Mouse (Mus musculus) MEL (cell line): ENCODE data around the gene Ttc9. TPM values are rescaled to one million over a fixed set of nuclear protein-coding genes. Genes with fewer than 3 reads are reported as not detected.
A peak's percentile ranks its signal among the peaks of the same experiment; 100 is the strongest.

ENCODE experiments used
- DNase-seq: peaks from one replicate; pipeline ENCODE4 v3.0.0; 2011; ENCODE audit warnings: low read depth, low spot score
- H3K27ac ChIP-seq: 2 replicates; pipeline ENCODE4 v1.5.1; 2012; ENCODE audit warnings: low read depth, mild to moderate bottlenecking, control low read depth, low read length, moderate library complexity; ENCODE audit not compliant: control insufficient read depth
- H3K27me3 ChIP-seq, 2 experiments: fragments of 150-350 bp in 1 of 2; sonication (generic) in 1 of 2; 2 replicates each; pipeline ENCODE4 v1.6.1; 2012; ENCODE audit warnings: low read length in 2 of 2, mild to moderate bottlenecking in 2 of 2, improper control_type of control experiment in 1 of 2, moderate library complexity in 1 of 2; ENCODE audit not compliant: insufficient read depth in 2 of 2, control insufficient read depth in 1 of 2
- H3K36me3 ChIP-seq, 2 experiments: 2 replicates each; pipeline ENCODE4 v1.6.1; 2012 to 2014; ENCODE audit warnings: low read length in 2 of 2, improper control_type of control experiment in 1 of 2, inconsistent platforms in 1 of 2, mild to moderate bottlenecking in 1 of 2; ENCODE audit not compliant: insufficient read depth in 2 of 2, control insufficient read depth in 1 of 2
- H3K4me1 ChIP-seq, 2 experiments: fragments of 150-350 bp in 1 of 2; sonication (generic) in 1 of 2; 2 replicates each; pipeline ENCODE4 v1.6.1; 2012; ENCODE audit warnings: low read length in 2 of 2, improper control_type of control experiment in 1 of 2, mild to moderate bottlenecking in 1 of 2; ENCODE audit not compliant: insufficient read depth in 2 of 2, control insufficient read depth in 1 of 2
- H3K4me3 ChIP-seq, 2 experiments: fragments of 150-350 bp in 1 of 2; sonication (generic) in 1 of 2; 2 replicates each; pipeline ENCODE4 v1.5.1; 2012; ENCODE audit warnings: low read depth in 2 of 2, low read length in 2 of 2, mild to moderate bottlenecking in 2 of 2, moderate library complexity in 2 of 2, control low read depth in 1 of 2, improper control_type of control experiment in 1 of 2; ENCODE audit not compliant: control insufficient read depth in 1 of 2, insufficient read depth in 1 of 2
- H3K79me2 ChIP-seq: 2 replicates; pipeline ENCODE4 v1.6.1; 2012; ENCODE audit warnings: mild to moderate bottlenecking, low read length, moderate library complexity; ENCODE audit not compliant: control insufficient read depth, poor library complexity, insufficient read depth
- H3K9ac ChIP-seq: 2 replicates; pipeline ENCODE4 v1.6.1; 2012; ENCODE audit warnings: low read depth, mild to moderate bottlenecking, control low read depth, low read length, moderate library complexity; ENCODE audit not compliant: control insufficient read depth, poor library complexity, severe bottlenecking
- H3K9me3 ChIP-seq: fragments of 150-350 bp; sonication (generic); replicated peaks from 2 replicates; pipeline ENCODE4 v1.6.1; 2012; ENCODE audit warnings: mild to moderate bottlenecking, low read length, improper control_type of control experiment, moderate library complexity; ENCODE audit not compliant: insufficient read depth
- BHLHE40 ChIP-seq: IDR thresholded peaks from 2 replicates; pipeline ENCODE4 v1.6.1; 2012; ENCODE audit warnings: low read depth, mild to moderate bottlenecking, inconsistent platforms, low read length, improper control_type of control experiment, borderline replicate concordance
- CTCF ChIP-seq, 3 experiments: IDR thresholded peaks in 2 of 3; conservative IDR thresholded peaks in 1 of 3; 2 replicates each; pipeline ENCODE4 v1.5.1; 2011 to 2012; ENCODE audit warnings: low read length in 3 of 3, low read depth in 2 of 3, mild to moderate bottlenecking in 2 of 3, improper control_type of control experiment in 1 of 3, inconsistent platforms in 1 of 3, mixed read lengths in 1 of 3, moderate library complexity in 1 of 3; ENCODE audit not compliant: control insufficient read depth in 1 of 3, insufficient read depth in 1 of 3, poor library complexity in 1 of 3, severe bottlenecking in 1 of 3
- ELF1 ChIP-seq: IDR thresholded peaks from 2 replicates; pipeline ENCODE4 v1.6.1; 2014; ENCODE audit warnings: low read depth, mild to moderate bottlenecking, inconsistent platforms, low read length, improper control_type of control experiment, moderate library complexity
- ETS1 ChIP-seq: IDR thresholded peaks from 2 replicates; pipeline ENCODE4 v1.6.1; 2012; ENCODE audit warnings: low read depth, mild to moderate bottlenecking, inconsistent platforms, low read length, improper control_type of control experiment, moderate library complexity
- GABPA ChIP-seq: IDR thresholded peaks from 2 replicates; pipeline ENCODE4 v1.6.1; 2012; ENCODE audit warnings: low read depth, mild to moderate bottlenecking, inconsistent platforms, low read length, improper control_type of control experiment, moderate library complexity
- GATA1 ChIP-seq: IDR thresholded peaks from 2 replicates; pipeline ENCODE4 v1.6.1; 2011; ENCODE audit warnings: low read depth, low read length, improper control_type of control experiment
- HCFC1 ChIP-seq: IDR thresholded peaks from 2 replicates; pipeline ENCODE4 v1.6.1; 2012; ENCODE audit warnings: low read depth, mild to moderate bottlenecking, inconsistent platforms, low read length, improper control_type of control experiment, moderate library complexity
- MAFK ChIP-seq: IDR thresholded peaks from 2 replicates; pipeline ENCODE4 v1.6.1; 2011; ENCODE audit warnings: low read depth, mild to moderate bottlenecking, low read length, improper control_type of control experiment, borderline replicate concordance
- MAZ ChIP-seq: IDR thresholded peaks from 2 replicates; pipeline ENCODE4 v1.6.1; 2012; ENCODE audit warnings: low read depth, mild to moderate bottlenecking, inconsistent platforms, low read length, improper control_type of control experiment
- MEF2A ChIP-seq: IDR thresholded peaks from 2 replicates; pipeline ENCODE4 v1.6.1; 2014; ENCODE audit warnings: low read depth, mild to moderate bottlenecking, inconsistent platforms, low read length, improper control_type of control experiment; ENCODE audit not compliant: poor library complexity, insufficient replicate concordance, severe bottlenecking; ENCODE audit errors: extremely low read depth
- POLR2AphosphoS2 ChIP-seq: IDR thresholded peaks from 2 replicates; pipeline ENCODE4 v1.6.1; 2011; ENCODE audit warnings: low read length, improper control_type of control experiment
- RAD21 ChIP-seq: IDR thresholded peaks from 2 replicates; pipeline ENCODE4 v1.6.1; 2011; ENCODE audit warnings: mild to moderate bottlenecking, low read depth, low read length, improper control_type of control experiment
- SIN3A ChIP-seq: IDR thresholded peaks from 2 replicates; pipeline ENCODE4 v1.6.1; 2012; ENCODE audit warnings: low read length, improper control_type of control experiment, inconsistent platforms
- SMC3 ChIP-seq: IDR thresholded peaks from 2 replicates; pipeline ENCODE4 v1.6.1; 2011; ENCODE audit warnings: low read depth, low read length, improper control_type of control experiment
- UBTF ChIP-seq: IDR thresholded peaks from 2 replicates; pipeline ENCODE4 v1.6.1; 2012; ENCODE audit warnings: low read depth, mild to moderate bottlenecking, inconsistent platforms, low read length, improper control_type of control experiment, moderate library complexity, borderline replicate concordance; ENCODE audit not compliant: insufficient read depth
- USF1 ChIP-seq: IDR thresholded peaks from 2 replicates; pipeline ENCODE4 v1.6.1; 2014; ENCODE audit warnings: low read depth, mild to moderate bottlenecking, inconsistent platforms, low read length, improper control_type of control experiment, moderate library complexity
- ZC3H11A ChIP-seq: IDR thresholded peaks from 2 replicates; pipeline ENCODE4 v1.6.1; 2012; ENCODE audit warnings: low read depth, mild to moderate bottlenecking, inconsistent platforms, low read length, improper control_type of control experiment
- ZNF384 ChIP-seq: IDR thresholded peaks from 2 replicates; pipeline ENCODE4 v1.6.1; 2012; ENCODE audit warnings: low read depth, mild to moderate bottlenecking, inconsistent platforms, low read length, improper control_type of control experiment
- polyA plus RNA-seq, 2 experiments: library from polyadenylated mRNA; stranded (reverse) in 1 of 2; unstranded in 1 of 2; fragments of >175 nt in 1 of 2; fragments of >200 nt in 1 of 2; gene quantifications; 2 replicates each; pipeline versions ENCODE4 v1.2.1 to v1.2.4; 2012; ENCODE audit warnings: low replicate concordance in 2 of 2, low read depth in 1 of 2; ENCODE audit not compliant: insufficient read length in 2 of 2, insufficient read depth in 1 of 2, missing spikeins in 1 of 2
- total RNA-seq: library from RNA; depleted of rRNA; stranded (reverse); fragments of 300-350 nt; gene quantifications from 2 replicates; pipeline ENCODE4 v1.2.3, GENCODE M21; 2012

Gene Ttc9
- total and polyA plus RNA-seq, 3 experiments: not detected

DNA sequence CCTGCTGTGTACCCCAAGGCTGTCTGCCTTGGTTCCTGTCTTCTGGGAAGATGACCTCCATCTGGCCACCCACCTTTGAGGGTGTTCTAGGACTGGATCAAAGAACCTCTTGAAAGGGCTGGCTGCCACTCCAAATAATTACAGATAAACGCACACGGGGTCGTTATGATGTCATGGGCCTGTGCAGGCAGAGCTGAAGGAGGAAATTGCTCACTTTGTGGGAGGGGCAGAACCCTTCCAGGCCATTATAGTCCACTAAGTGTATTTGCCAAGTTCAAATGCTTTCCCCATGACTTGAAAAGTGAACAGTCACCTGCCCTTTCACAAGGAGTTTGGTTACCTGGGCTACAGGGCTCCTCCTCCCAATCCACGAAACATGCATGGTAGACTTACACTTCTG, 67.0 kb downstream of the Ttc9 start:
- peaks cover 0 to 7% of the 10 kb centered on the region in 2 experiments; a peak in 3 of 4 replicates for H3K27me3 ChIP-seq
- TF ChIP-seq BHLHE40 (no peak), MAZ (no peak), USF1 (no peak), GATA1 (no peak), ELF1 (no peak), SIN3A (no peak), SMC3 (no peak), GABPA (no peak), CTCF (IDR thresholded peaks at IDR 0.05 in 2 of 3, conservative IDR thresholded peaks at IDR 0.05 in 1 of 3; ENCODE audit: control insufficient read depth in 1 of 3, insufficient read depth in 1 of 3, low read depth in 2 of 3, low read length in 3 of 3, poor library complexity in 1 of 3, severe bottlenecking in 1 of 3) (no peak), RAD21 (no peak), ZNF384 (no peak), POLR2AphosphoS2 (no peak), UBTF (no peak), MEF2A (no peak), MAFK (no peak)
- no peak overlapping the region for H3K9ac ChIP-seq
- no peak overlapping the region for H3K27ac ChIP-seq
- DNase-seq: no peak
- no peaks in the 10 kb centered on the region for H3K4me1 ChIP-seq
- H3K79me2 ChIP-seq: no peaks in the 10 kb centered on the region
- H3K4me3 ChIP-seq: no peak overlapping the region
- H3K36me3 ChIP-seq: no peaks in the 10 kb centered on the region
- H3K9me3 ChIP-seq: no peaks in the 10 kb centered on the region

DNA sequence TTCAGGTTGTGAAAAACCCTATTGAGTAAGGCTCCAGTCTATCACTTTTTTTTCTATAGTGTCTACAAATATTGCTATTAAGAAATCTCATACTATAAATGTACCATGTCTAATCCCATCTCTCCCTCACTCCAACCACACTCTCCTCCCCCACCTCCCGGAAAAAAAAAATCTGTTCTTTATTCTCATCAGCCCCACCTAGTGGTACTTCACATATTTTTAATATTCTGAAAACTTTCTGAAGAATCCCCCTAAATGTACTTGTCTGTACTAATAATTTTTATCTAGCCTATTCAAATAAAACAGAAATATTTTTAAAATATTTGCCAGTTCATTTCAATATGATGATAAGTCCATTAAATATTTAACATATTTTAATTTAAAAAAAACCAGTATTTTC, 71.9 kb downstream of the Ttc9 start:
- H3K9me3 ChIP-seq: no peaks in the 10 kb centered on the region
- no peak overlapping the region for H3K9ac ChIP-seq
- no peak for TF ChIP-seq HCFC1
- TF ChIP-seq ZNF384: peak; percentile 95
- TF ChIP-seq CTCF (IDR thresholded peaks at IDR 0.05 in 2 of 3, conservative IDR thresholded peaks at IDR 0.05 in 1 of 3; ENCODE audit: control insufficient read depth in 1 of 3, insufficient read depth in 1 of 3, low read depth in 2 of 3, low read length in 3 of 3, poor library complexity in 1 of 3, severe bottlenecking in 1 of 3): peak in 1 of 3 experiments; percentile 43; a peak in 2 of 6 replicates
- TF ChIP-seq SMC3: peak; percentile 41; the same call in 1 of the 2 replicates
- peak; percentile 27 for TF ChIP-seq RAD21
- no peak for TF ChIP-seq ETS1
- 0 out of 2 replicates have a peak, but pooled peaks have one; percentile 3 for TF ChIP-seq ZC3H11A
- DNase-seq: peak; percentile 13
- H3K36me3 ChIP-seq: no peaks in the 10 kb centered on the region
- no peak overlapping the region for H3K27ac ChIP-seq
- H3K27me3 ChIP-seq: peaks cover 0 to under 1% of the 10 kb centered on the region in 2 experiments; a peak in 3 of 4 replicates
- no peak overlapping the region for H3K4me3 ChIP-seq
- no peaks in the 10 kb centered on the region for H3K4me1 ChIP-seq
- no peaks in the 10 kb centered on the region for H3K79me2 ChIP-seq
